Mouse (Mus musculus) heart, postnatal 0 days (tissue): ENCODE data around the gene Plb1. TPM values are rescaled to one million over a fixed set of nuclear protein-coding genes. Genes with fewer than 3 reads are reported as not detected.

Source experiments
- ATAC-seq: fragments of 200-750 bp; cut with Nextera tagmentation; 2 replicates; pipeline ENCODE4 v1.8.0; 2017; ENCODE audit warnings: low read depth, moderate number of reproducible peaks, moderate library complexity; ENCODE audit not compliant: insufficient read depth
- DNase-seq: peaks from one replicate; pipeline ENCODE4 v3.0.0-alpha.2; 2016; ENCODE audit warnings: low spot score
- H3K27ac ChIP-seq: fragments of 300-500 bp; sonication (generic); 2 replicates; pipeline ENCODE4 v1.5.1; 2014; ENCODE audit warnings: low read depth, mild to moderate bottlenecking
- H3K27me3 ChIP-seq: fragments of 300-500 bp; sonication (generic); 2 replicates; pipeline ENCODE4 v1.6.1; 2014; ENCODE audit warnings: low read length, mixed read lengths; ENCODE audit not compliant: control insufficient read depth, insufficient read depth
- H3K36me3 ChIP-seq: fragments of 300-500 bp; sonication (generic); replicated peaks from 2 replicates; pipeline ENCODE4 v1.6.1; 2014; ENCODE audit warnings: low read length, mixed read lengths; ENCODE audit not compliant: control insufficient read depth, insufficient read depth
- H3K4me1 ChIP-seq: fragments of 300-500 bp; sonication (generic); 2 replicates; pipeline ENCODE4 v1.6.1; 2014; ENCODE audit warnings: antibody characterized with exemption; ENCODE audit not compliant: control insufficient read depth, insufficient read depth
- H3K4me2 ChIP-seq: fragments of 300-500 bp; sonication (generic); 2 replicates; pipeline ENCODE4 v1.6.1; 2014; ENCODE audit warnings: low read depth, mild to moderate bottlenecking, low read length, moderate library complexity
- H3K4me3 ChIP-seq: fragments of 300-500 bp; sonication (generic); 2 replicates; pipeline ENCODE4 v1.5.1; 2014; ENCODE audit warnings: low read depth, low read length
- H3K9ac ChIP-seq: fragments of 300-500 bp; sonication (generic); replicated peaks from 2 replicates; pipeline ENCODE4 v1.6.1; 2014; ENCODE audit warnings: low read depth, low read length, mixed read lengths
- H3K9me3 ChIP-seq: fragments of 300-500 bp; sonication (generic); replicated peaks from 2 replicates; pipeline ENCODE4 v1.6.1; 2016; ENCODE audit warnings: low read length; ENCODE audit not compliant: control insufficient read depth
- CTCF ChIP-seq: IDR thresholded peaks from 2 replicates; pipeline ENCODE4 v1.5.1; 2016; ENCODE audit warnings: antibody characterized with exemption, control low read depth, low read depth
- EP300 ChIP-seq: IDR thresholded peaks from 2 replicates; pipeline ENCODE4 v1.6.1; 2016; ENCODE audit warnings: antibody characterized with exemption, low read depth
- WGBS: fragments of 180-500 bp; shearing (Covaris S2); extraction: QIAGEN DNeasy Blood & Tissue Kit; methylation state at CpG from one replicate; pipeline ENCODE4 v1.1.7; 2014; 5-methylcytosine and 5-hydroxymethylcytosine counted together
- polyA plus RNA-seq: library from polyadenylated mRNA; unstranded; fragments of >200 nt; fragmentation: Nextera tagmentation; extraction: Ambion mirVana; gene quantifications from 2 replicates; pipeline ENCODE4 v1.2.1, GENCODE M21; 2015
- total RNA-seq: library from RNA; depleted of rRNA; stranded (reverse); fragments of >200 nt; gene quantifications from 2 replicates; pipeline ENCODE4 v1.2.3, GENCODE M21; 2014; ENCODE audit warnings: low replicate concordance; rRNA removed

The Plb1 gene
- 1.0 and 2.8 TPM in 2 replicates for total RNA-seq
- 0.97 and 1.4 TPM in 2 replicates for polyA plus RNA-seq

GRCm38 (mm10) chr5:32232474-32232873 is at the start of gene Plb1:
Gene Plb1 (plus strand): TSS chr5:32232708.
- ATAC-seq (no peak), DNase-seq (no peak)
- Histone ChIP-seq H3K4me2 (no peak within 1 kb of the TSS), H3K27ac (no peak within 1 kb of the TSS), H3K9me3 (no peaks in the 10 kb centered on the region), H3K4me1 (no peaks in the 10 kb centered on the region), H3K27me3 (no peaks in the 10 kb centered on the region), H3K4me3 (no peak within 1 kb of the TSS), H3K9ac (no peak within 1 kb of the TSS), H3K36me3 (no peaks in the 10 kb centered on the region)
- TF ChIP-seq CTCF: no peak
- TF ChIP-seq EP300: no peak
- 70% methylated on average over 9 of the region's 9 CpGs for WGBS

GRCm38 (mm10) chr5:32182885-32183629 is 49.5 kb upstream of the Plb1 start:
- WGBS: 53% methylated on average over 4 of the region's 4 CpGs
- no peak for ATAC-seq

GRCm38 (mm10) chr5:32187717-32188116 is 44.8 kb upstream of the Plb1 start:
- Histone ChIP-seq H3K27me3 (no peaks in the 10 kb centered on the region), H3K4me2 (no peak overlapping the region), H3K27ac (no peak overlapping the region), H3K36me3 (no peaks in the 10 kb centered on the region), H3K9ac (no peak overlapping the region), H3K9me3 (no peaks in the 10 kb centered on the region), H3K4me3 (no peak overlapping the region), H3K4me1 (peaks cover 11% of the 10 kb centered on the region; the same call in 1 of the 2 replicates)
- TF ChIP-seq CTCF: no peak
- no peak for TF ChIP-seq EP300
- WGBS: 22% methylated on average over 11 of the region's 11 CpGs
- ATAC-seq (no peak), DNase-seq (no peak)

More at GRCm38 (mm10) chr5:32182885-32183629, 49.5 kb upstream of the Plb1 start:
- Histone ChIP-seq H3K36me3 (no peaks in the 10 kb centered on the region), H3K4me2 (no peak overlapping the region), H3K9me3 (no peaks in the 10 kb centered on the region), H3K27me3 (no peaks in the 10 kb centered on the region), H3K4me1 (0 out of 2 replicates have a peak, but pooled peaks cover 3% of the 10 kb centered on the region), H3K27ac (no peak overlapping the region), H3K9ac (no peak overlapping the region), H3K4me3 (no peak overlapping the region)
- TF ChIP-seq CTCF (no peak), EP300 (no peak)
- no peak for DNase-seq

- Histone ChIP-seq H3K9me3 (no peaks in the 10 kb centered on the region), H3K4me1 (peaks cover 8% of the 10 kb centered on the region; the same call in 1 of the 2 replicates), H3K36me3 (no peaks in the 10 kb centered on the region), H3K9ac (no peak overlapping the region), H3K27ac (no peak overlapping the region), H3K4me2 (no peak overlapping the region), H3K4me3 (no peak overlapping the region), H3K27me3 (no peaks in the 10 kb centered on the region)
- no peak for ATAC-seq
- DNase-seq: no peak
- 84% methylated on average over 5 of the region's 5 CpGs for WGBS
- TF ChIP-seq CTCF (no peak), EP300 (no peak)
These were observed 41.2 kb upstream of the Plb1 start for GRCm38 (mm10) chr5:32191259-32191658.

- TF ChIP-seq CTCF (no peak), EP300 (no peak)
These were observed 40.3 kb upstream of the Plb1 start for GRCm38 (mm10) chr5:32192016-32192845.

More at GRCm38 (mm10) chr5:32192016-32192845, 40.3 kb upstream of the Plb1 start:
- Histone ChIP-seq H3K27ac (peak overlapping the region; percentile 47), H3K9ac (no peak overlapping the region), H3K9me3 (no peaks in the 10 kb centered on the region), H3K4me3 (no peak overlapping the region), H3K36me3 (no peaks in the 10 kb centered on the region), H3K4me2 (no peak overlapping the region), H3K4me1 (peaks cover 8% of the 10 kb centered on the region; the same call in 1 of the 2 replicates), H3K27me3 (no peaks in the 10 kb centered on the region)
- ATAC-seq: peak; percentile 77
- peak; percentile 57 for DNase-seq
- WGBS: 55% methylated on average over 16 of the region's 16 CpGs
